Mouse (Mus musculus): ENCODE data around the gene Defb21.

Defb21 gene

GRCm38 (mm10) chr2:152572114-152572794, at the start of gene Defb21:
Gene Defb21, plus strand, starts transcription at chr2:152572744.
- DNase-seq, result no peak

- no peak for DNase-seq
Measured at GRCm38 (mm10) chr2:152539944-152540710, 32.4 kb upstream of the Defb21 start, which contains the start of gene Defb29. Gene Defb29, minus strand, starts transcription at chr2:152540098.

- DNase-seq, result peak; percentile 46
Measured at GRCm38 (mm10) chr2:152541979-152542378, 30.6 kb upstream of the Defb21 start.

- DNase-seq, result peak; percentile 61
Measured at GRCm38 (mm10) chr2:152542897-152543296, 29.6 kb upstream of the Defb21 start.

- DNase-seq, result no peak
Measured at GRCm38 (mm10) chr2:152543478-152543877, 29.1 kb upstream of the Defb21 start.

GRCm38 (mm10) chr2:152544691-152545090, 27.9 kb upstream of the Defb21 start:
- no peak for DNase-seq

- DNase-seq, result no peak
Measured at GRCm38 (mm10) chr2:152548124-152548523, 24.4 kb upstream of the Defb21 start.

GRCm38 (mm10) chr2:152553774-152554423, 18.6 kb upstream of the Defb21 start:
- DNase-seq, result peak; percentile 72

GRCm38 (mm10) chr2:152556655-152557054, 15.9 kb upstream of the Defb21 start:
- DNase-seq, result no peak

- peak; percentile 55 for DNase-seq
Measured at GRCm38 (mm10) chr2:152569038-152569437, 3.5 kb upstream of the Defb21 start, which contains the start of gene Gm17416. Gene Gm17416, plus strand, starts transcription at chr2:152569338.

GRCm38 (mm10) chr2:152569881-152570280, 2.7 kb upstream of the Defb21 start:
- DNase-seq, result no peak

- no peak for DNase-seq
Measured at GRCm38 (mm10) chr2:152570313-152570712, 2.2 kb upstream of the Defb21 start.

GRCm38 (mm10) chr2:152573484-152573883, 940 bp downstream of the Defb21 start:
- peak; percentile 91 for DNase-seq

GRCm38 (mm10) chr2:152580107-152580506, 7.6 kb downstream of the Defb21 start, which contains the start of gene Defb19:
Gene Defb19, minus strand, starts transcription at chr2:152580312.
- no peak for DNase-seq

GRCm38 (mm10) chr2:152580612-152581011, 8.1 kb downstream of the Defb21 start:
- DNase-seq, result no peak

GRCm38 (mm10) chr2:152586926-152587560, 14.5 kb downstream of the Defb21 start:
- no peak for DNase-seq

GRCm38 (mm10) chr2:152588450-152588849, 15.9 kb downstream of the Defb21 start:
- no peak for DNase-seq

GRCm38 (mm10) chr2:152589021-152589420, 16.5 kb downstream of the Defb21 start:
- no peak for DNase-seq

GRCm38 (mm10) chr2:152599299-152599698, 26.8 kb downstream of the Defb21 start, which contains the start of gene Defb45:
Gene Defb45, minus strand, starts transcription at chr2:152599399.
- no peak for DNase-seq

- DNase-seq, result no peak
Measured at GRCm38 (mm10) chr2:152600076-152600475, 27.5 kb downstream of the Defb21 start.

GRCm38 (mm10) chr2:152601275-152601960, 28.9 kb downstream of the Defb21 start:
- DNase-seq, result no peak

- DNase-seq, result no peak
Measured at GRCm38 (mm10) chr2:152604057-152604456, 31.5 kb downstream of the Defb21 start, which contains the start of gene Defb36. Gene Defb36, plus strand, starts transcription at chr2:152604327.

All from heart, adult 11 months (tissue).